8 mouse cellular contexts compared by ENCODE assay signal in genomic region chr19:5726961-5727578, GRCm38 (mm10). TPM values are rescaled to one million over a fixed set of nuclear protein-coding genes. Genes with fewer than 3 reads are reported as not detected.
DNase-seq lines count a peak whose midpoint lies in the region; ATAC-seq and TF ChIP-seq lines count a peak whose summit lies in the region.

No protein-coding gene starts in this region.

- no peak for ATAC-seq in lung, postnatal 0 days
- ATAC-seq in neural tube, embryonic 12.5 days (ENCODE audit: low FRiP score, low read depth), result no peak

- no peak for TF ChIP-seq CTCF in lung, postnatal 0 days (IDR thresholded peaks at IDR 0.05)
- no peak for TF ChIP-seq CTCF in embryonic fibroblast, embryonic 13.5 days (IDR thresholded peaks at IDR 0.05; ENCODE audit: borderline replicate concordance, insufficient read depth, low read length)

- DNase-seq in lung, postnatal 0 days (ENCODE audit: low spot score), result no peak
- DNase-seq in lung, adult 18-20 months, result no peak
- no peak for DNase-seq in limb, embryonic 10.5 days (ENCODE audit: low spot score)
- no peak for DNase-seq in Muller cell, postnatal 12 days (ENCODE audit: inconsistent ontology term)
- no peak for DNase-seq in layer of hippocampus, postnatal 14 days (ENCODE audit: low spot score in 2 of 2)
- no peak for DNase-seq in kidney, adult 8-10 months

- H3K36me3 ChIP-seq in lung, postnatal 0 days (ENCODE audit: insufficient read depth, low read length), result no peaks in the 10 kb centered on the region
- peaks cover 55% of the 10 kb centered on the region for H3K36me3 ChIP-seq in limb, embryonic 10.5 days
- peaks cover 29% of the 10 kb centered on the region for H3K36me3 ChIP-seq in neural tube, embryonic 12.5 days

- H3K9ac ChIP-seq in lung, postnatal 0 days (replicated peaks; ENCODE audit: low read depth), result no peak overlapping the region
- peak overlapping the region; percentile 98 for H3K9ac ChIP-seq in neural tube, embryonic 12.5 days

- H3K4me1 ChIP-seq in lung, postnatal 0 days (ENCODE audit: insufficient read depth, low read depth, low read length), result peaks cover 45% of the 10 kb centered on the region
- peaks cover 15% of the 10 kb centered on the region; the same call in 1 of the 2 replicates for H3K4me1 ChIP-seq in embryonic fibroblast, embryonic 13.5 days (ENCODE audit: control insufficient read depth, insufficient read depth, low read length)
- peaks cover 78% of the 10 kb centered on the region for H3K4me1 ChIP-seq in limb, embryonic 10.5 days
- peaks cover 61% of the 10 kb centered on the region for H3K4me1 ChIP-seq in neural tube, embryonic 12.5 days

- H3K4me2 ChIP-seq in lung, postnatal 0 days (replicated peaks; ENCODE audit: low read depth, low read length), result peak overlapping the region; percentile 90
- H3K4me2 ChIP-seq in neural tube, embryonic 12.5 days (replicated peaks), result peak overlapping the region; percentile 94

- no peak for TF ChIP-seq EP300 in lung, postnatal 0 days (IDR thresholded peaks at IDR 0.05)

- peak overlapping the region; percentile 92 for H3K4me3 ChIP-seq in lung, postnatal 0 days (ENCODE audit: low read depth, low read length)
- peak overlapping the region; percentile 81 for H3K4me3 ChIP-seq in embryonic fibroblast, embryonic 13.5 days (ENCODE audit: insufficient read depth, low read length)
- H3K4me3 ChIP-seq in limb, embryonic 10.5 days, result peak overlapping the region; percentile 97
- peak overlapping the region; percentile 91 for H3K4me3 ChIP-seq in neural tube, embryonic 12.5 days

- TF ChIP-seq POLR2A in embryonic fibroblast, embryonic 13.5 days (IDR thresholded peaks at IDR 0.05; ENCODE audit: low read depth, low read length), result peak; percentile 17; the same call in 1 of the 2 replicates

- H3K9me3 ChIP-seq in lung, postnatal 0 days (ENCODE audit: low read length), result no peaks in the 10 kb centered on the region
- H3K9me3 ChIP-seq in limb, embryonic 10.5 days (replicated peaks), result no peaks in the 10 kb centered on the region
- H3K9me3 ChIP-seq in neural tube, embryonic 12.5 days, result no peaks in the 10 kb centered on the region

- WGBS in lung, postnatal 0 days, result 62% methylated on average over 15 of the region's 15 CpGs
- WGBS in limb, embryonic 10.5 days, result 76% methylated on average over 15 of the region's 15 CpGs
- 83% methylated on average over 15 of the region's 15 CpGs for WGBS in neural tube, embryonic 12.5 days

- H3K27ac ChIP-seq in lung, postnatal 0 days (ENCODE audit: low read length), result peak overlapping the region; percentile 84
- peak overlapping the region; percentile 14 for H3K27ac ChIP-seq in embryonic fibroblast, embryonic 13.5 days (ENCODE audit: insufficient read depth, low read length)
- H3K27ac ChIP-seq in limb, embryonic 10.5 days, result peak overlapping the region; percentile 98; the same call in 1 of the 2 replicates
- no peak overlapping the region for H3K27ac ChIP-seq in neural tube, embryonic 12.5 days

- no peaks in the 10 kb centered on the region for H3K27me3 ChIP-seq in lung, postnatal 0 days (replicated peaks; ENCODE audit: insufficient read depth, low read length)
- no peaks in the 10 kb centered on the region for H3K27me3 ChIP-seq in limb, embryonic 10.5 days (ENCODE audit: low read depth, poor library complexity, severe bottlenecking)
- H3K27me3 ChIP-seq in neural tube, embryonic 12.5 days (replicated peaks), result no peaks in the 10 kb centered on the region

RNA-seq across cellular contexts. Expression of gene Ehbp1l1, which starts 1.0 kb away (rescaled TPM):
- polyA plus RNA-seq in lung, postnatal 0 days (2015; fragmentation: Nextera tagmentation; extraction: Ambion mirVana), result 19.3 and 21.6 TPM in 2 replicates
- polyA plus RNA-seq in embryonic fibroblast, embryonic 13.5 days (2011; ENCODE audit: insufficient read length, low read depth, missing spikeins), result 62.8 and 86.1 TPM in 2 replicates
- polyA plus RNA-seq in limb, embryonic 10.5 days (2016; fragmentation: Nextera tagmentation; extraction: Ambion mirVana), result 8.4 and 9.2 TPM in 2 replicates
- 10.1 and 10.5 TPM in 2 replicates for polyA plus RNA-seq in neural tube, embryonic 12.5 days (2016; fragmentation: Nextera tagmentation; extraction: Ambion mirVana)
- total RNA-seq in layer of hippocampus, postnatal 14 days (2021), result 10 to 100 TPM; 15.6 to 20.1 TPM

RNA-seq across cellular contexts. Expression of gene Fam89b, which starts 2.4 kb away (rescaled TPM):
- polyA plus RNA-seq in lung, postnatal 0 days (2015; fragmentation: Nextera tagmentation; extraction: Ambion mirVana), result 120 and 126 TPM in 2 replicates
- polyA plus RNA-seq in embryonic fibroblast, embryonic 13.5 days (2011; ENCODE audit: insufficient read length, low read depth, missing spikeins), result 51.3 and 54.8 TPM in 2 replicates
- 158 TPM in 2 replicates for polyA plus RNA-seq in limb, embryonic 10.5 days (2016; fragmentation: Nextera tagmentation; extraction: Ambion mirVana)
- 193 and 195 TPM in 2 replicates for polyA plus RNA-seq in neural tube, embryonic 12.5 days (2016; fragmentation: Nextera tagmentation; extraction: Ambion mirVana)
- total RNA-seq in layer of hippocampus, postnatal 14 days (2021), result 10 to 100 TPM; 32.1 to 41.1 TPM

RNA-seq across cellular contexts. Expression of gene Ltbp3, which starts 13.6 kb away (rescaled TPM):
- 51.9 and 59.6 TPM in 2 replicates for polyA plus RNA-seq in lung, postnatal 0 days (2015; fragmentation: Nextera tagmentation; extraction: Ambion mirVana)
- polyA plus RNA-seq in embryonic fibroblast, embryonic 13.5 days (2011; ENCODE audit: insufficient read length, low read depth, missing spikeins), result 119 and 136 TPM in 2 replicates
- 2.2 and 3.4 TPM in 2 replicates for polyA plus RNA-seq in limb, embryonic 10.5 days (2016; fragmentation: Nextera tagmentation; extraction: Ambion mirVana)
- 10.6 and 12.6 TPM in 2 replicates for polyA plus RNA-seq in neural tube, embryonic 12.5 days (2016; fragmentation: Nextera tagmentation; extraction: Ambion mirVana)
- total RNA-seq in layer of hippocampus, postnatal 14 days (2021), result 10 to 100 TPM; 24.7 to 32.7 TPM

RNA-seq across cellular contexts. Expression of gene Kcnk7, which starts 22.9 kb away (rescaled TPM):
- 0.87 and 1.3 TPM in 2 replicates for polyA plus RNA-seq in lung, postnatal 0 days (2015; fragmentation: Nextera tagmentation; extraction: Ambion mirVana)
- not detected in 2 replicates for polyA plus RNA-seq in embryonic fibroblast, embryonic 13.5 days (2011; ENCODE audit: insufficient read length, low read depth, missing spikeins)
- not detected in 2 replicates for polyA plus RNA-seq in limb, embryonic 10.5 days (2016; fragmentation: Nextera tagmentation; extraction: Ambion mirVana)
- 0.19 TPM in 2 replicates for polyA plus RNA-seq in neural tube, embryonic 12.5 days (2016; fragmentation: Nextera tagmentation; extraction: Ambion mirVana)
- total RNA-seq in layer of hippocampus, postnatal 14 days (2021), result not detected

RNA-seq across cellular contexts. Expression of gene Pcnx3, which starts 38.4 kb away (rescaled TPM):
- 11.3 and 12.9 TPM in 2 replicates for polyA plus RNA-seq in lung, postnatal 0 days (2015; fragmentation: Nextera tagmentation; extraction: Ambion mirVana)
- 43.0 and 48.4 TPM in 2 replicates for polyA plus RNA-seq in embryonic fibroblast, embryonic 13.5 days (2011; ENCODE audit: insufficient read length, low read depth, missing spikeins)
- polyA plus RNA-seq in limb, embryonic 10.5 days (2016; fragmentation: Nextera tagmentation; extraction: Ambion mirVana), result 31.6 and 34.3 TPM in 2 replicates
- polyA plus RNA-seq in neural tube, embryonic 12.5 days (2016; fragmentation: Nextera tagmentation; extraction: Ambion mirVana), result 30.3 and 32.4 TPM in 2 replicates
- total RNA-seq in layer of hippocampus, postnatal 14 days (2021), result 10 to 100 TPM; 66.3 to 72.2 TPM
